Mouse (Mus musculus) midbrain, embryonic 14.5 days (tissue): ENCODE data around the gene Pxylp1. TPM values are rescaled to one million over a fixed set of nuclear protein-coding genes. Genes with fewer than 3 reads are reported as not detected.

ENCODE experiments used
- ATAC-seq: fragments of 200-750 bp; cut with Nextera tagmentation; 2 replicates; pipeline ENCODE4 v1.8.0; 2017; ENCODE audit warnings: moderate number of reproducible peaks, moderate library complexity; ENCODE audit not compliant: low FRiP score, low TSS enrichment
- DNase-seq: peaks from one replicate; pipeline ENCODE4 v3.0.0-alpha.2; 2015
- H3K27ac ChIP-seq: fragments of 300-500 bp; sonication (generic); replicated peaks from 2 replicates; pipeline ENCODE4 v1.5.1; 2014; ENCODE audit warnings: mild to moderate bottlenecking, low read depth, low read length, moderate library complexity
- H3K27me3 ChIP-seq: fragments of 300-500 bp; sonication (generic); 2 replicates; pipeline ENCODE4 v1.6.1; 2014; ENCODE audit warnings: low read length, control low read depth, mixed read lengths; ENCODE audit not compliant: control insufficient read depth, insufficient read depth
- H3K36me3 ChIP-seq: fragments of 300-500 bp; sonication (generic); 2 replicates; pipeline ENCODE4 v1.6.1; 2014; ENCODE audit warnings: low read length, control low read depth; ENCODE audit not compliant: control insufficient read depth, insufficient read depth
- H3K4me1 ChIP-seq: fragments of 300-500 bp; sonication (generic); 2 replicates; pipeline ENCODE4 v1.6.1; 2014; ENCODE audit warnings: mild to moderate bottlenecking, antibody characterized with exemption, low read length, control low read depth; ENCODE audit not compliant: control insufficient read depth, insufficient read depth
- H3K4me2 ChIP-seq: fragments of 300-500 bp; sonication (generic); 2 replicates; pipeline ENCODE4 v1.6.1; 2014; ENCODE audit warnings: mild to moderate bottlenecking, low read length, moderate library complexity
- H3K4me3 ChIP-seq: fragments of 300-500 bp; sonication (generic); replicated peaks from 2 replicates; pipeline ENCODE4 v1.5.1; 2014; ENCODE audit warnings: low read depth, low read length
- H3K9ac ChIP-seq: fragments of 300-500 bp; sonication (generic); replicated peaks from 2 replicates; pipeline ENCODE4 v1.6.1; 2014; ENCODE audit warnings: mild to moderate bottlenecking, low read length, moderate library complexity
- H3K9me3 ChIP-seq: fragments of 300-500 bp; sonication (generic); 2 replicates; pipeline ENCODE4 v1.6.1; 2016; ENCODE audit warnings: low read length, control low read depth, mixed read lengths; ENCODE audit not compliant: control insufficient read depth
- WGBS: fragments of 180-500 bp; shearing (Covaris S2); extraction: QIAGEN DNeasy Blood & Tissue Kit; methylation state at CpG from one replicate; pipeline ENCODE4 v1.1.7; 2014; 5-methylcytosine and 5-hydroxymethylcytosine counted together
- polyA plus RNA-seq: library from polyadenylated mRNA; unstranded; fragments of >200 nt; fragmentation: Nextera tagmentation; extraction: Ambion mirVana; gene quantifications from 2 replicates; pipeline ENCODE4 v1.2.1, GENCODE M21; 2014

Gene Pxylp1
- polyA plus RNA-seq, 1 experiment from 2014 or later = 66.1 TPM

GRCm38 (mm10) chr9:96790389-96791007 is 102.0 kb downstream of the Pxylp1 start:
- Histone ChIP-seq H3K27me3 (no peaks in the 10 kb centered on the region), H3K4me3 (no peak overlapping the region), H3K9me3 (no peaks in the 10 kb centered on the region), H3K4me2 (no peak overlapping the region), H3K36me3 (no peaks in the 10 kb centered on the region), H3K27ac (no peak overlapping the region), H3K9ac (no peak overlapping the region), H3K4me1 (no peaks in the 10 kb centered on the region)
- 50% methylated on average over 4 of the region's 4 CpGs for WGBS
- no peak for DNase-seq
- ATAC-seq = no peak

GRCm38 (mm10) chr9:96789906-96790305 is 102.6 kb downstream of the Pxylp1 start:
- Histone ChIP-seq H3K27ac (no peak overlapping the region), H3K4me3 (no peak overlapping the region), H3K36me3 (no peaks in the 10 kb centered on the region), H3K4me2 (no peak overlapping the region), H3K9me3 (no peaks in the 10 kb centered on the region), H3K4me1 (no peaks in the 10 kb centered on the region), H3K27me3 (no peaks in the 10 kb centered on the region), H3K9ac (no peak overlapping the region)
- DNase-seq = no peak
- ATAC-seq = no peak
- 58% methylated on average over 3 of the region's 3 CpGs for WGBS

GRCm38 (mm10) chr9:96787797-96788196 is 104.7 kb downstream of the Pxylp1 start:
- DNase-seq = no peak
- no peak overlapping the region for H3K9ac ChIP-seq
- H3K4me3 ChIP-seq = no peak overlapping the region
- WGBS = 76% methylated on average over 10 of the region's 10 CpGs
- H3K4me2 ChIP-seq = no peak overlapping the region
- no peaks in the 10 kb centered on the region for H3K9me3 ChIP-seq
- H3K27ac ChIP-seq = no peak overlapping the region
- no peaks in the 10 kb centered on the region for H3K4me1 ChIP-seq
- H3K36me3 ChIP-seq = no peaks in the 10 kb centered on the region
- no peaks in the 10 kb centered on the region for H3K27me3 ChIP-seq
- ATAC-seq = no peak

DNA sequence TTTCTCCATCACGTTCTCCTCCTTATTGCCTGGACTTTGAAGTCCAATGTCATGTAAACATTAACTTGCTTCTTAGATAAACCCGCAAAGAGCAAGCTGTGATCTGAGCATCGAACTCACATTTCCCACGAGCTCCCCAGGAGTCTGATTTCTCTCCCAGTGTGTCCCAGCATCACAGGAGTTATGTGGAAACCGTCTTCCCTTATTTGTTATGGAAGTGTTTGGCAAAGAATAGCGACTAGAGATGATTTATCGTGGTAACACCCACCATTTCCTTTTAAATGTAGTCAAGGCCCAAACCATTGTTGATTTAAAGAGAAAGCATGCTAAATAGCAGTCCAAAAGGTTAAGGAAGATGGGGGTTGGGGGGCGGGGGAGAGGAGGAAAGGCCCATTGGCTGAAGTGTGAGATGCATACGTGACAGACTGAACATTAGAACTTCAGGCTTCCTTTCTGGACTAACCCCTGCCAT is 106.6 kb downstream of the Pxylp1 start:
- WGBS = 67% methylated on average over 9 of the region's 9 CpGs
- ATAC-seq = no peak

DNA sequence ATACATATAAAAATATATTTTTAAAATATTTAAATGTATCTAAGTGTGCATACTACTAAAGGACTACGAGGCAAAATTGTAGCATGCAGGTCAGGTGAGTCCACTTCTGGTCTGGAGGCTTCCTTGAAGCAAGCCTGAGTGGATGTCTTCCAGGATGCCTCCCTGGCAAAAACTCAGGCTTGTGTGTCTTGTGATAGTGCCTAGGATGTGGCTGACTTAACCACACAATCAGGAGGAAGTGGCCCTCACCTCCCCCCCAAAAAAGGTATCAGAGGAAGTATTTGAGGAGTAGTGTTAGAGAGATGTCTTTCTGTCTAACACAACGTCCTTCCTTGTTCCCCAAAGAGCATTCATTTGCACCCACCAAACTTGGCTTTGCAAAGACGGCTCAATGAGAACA is 107.3 kb downstream of the Pxylp1 start:
- Histone ChIP-seq H3K9me3 (no peaks in the 10 kb centered on the region), H3K4me3 (no peak overlapping the region), H3K4me1 (no peaks in the 10 kb centered on the region), H3K27ac (no peak overlapping the region), H3K27me3 (no peaks in the 10 kb centered on the region), H3K36me3 (no peaks in the 10 kb centered on the region), H3K9ac (no peak overlapping the region), H3K4me2 (no peak overlapping the region)
- WGBS = 84% methylated on average over 3 of the region's 3 CpGs
- no peak for DNase-seq
- ATAC-seq = no peak

More for the DNA sequence above, 106.6 kb downstream of the Pxylp1 start:
- H3K36me3 ChIP-seq = no peaks in the 10 kb centered on the region
- no peak for DNase-seq
- no peak overlapping the region for H3K4me3 ChIP-seq
- H3K27me3 ChIP-seq = no peaks in the 10 kb centered on the region
- no peak overlapping the region for H3K27ac ChIP-seq
- H3K9me3 ChIP-seq = no peaks in the 10 kb centered on the region
- H3K9ac ChIP-seq = no peak overlapping the region
- H3K4me1 ChIP-seq = no peaks in the 10 kb centered on the region
- H3K4me2 ChIP-seq = no peak overlapping the region

- Histone ChIP-seq H3K27ac (no peak overlapping the region), H3K4me3 (no peak overlapping the region), H3K9ac (no peak overlapping the region), H3K27me3 (no peaks in the 10 kb centered on the region), H3K4me2 (no peak overlapping the region), H3K9me3 (no peaks in the 10 kb centered on the region), H3K36me3 (no peaks in the 10 kb centered on the region), H3K4me1 (no peaks in the 10 kb centered on the region)
- DNase-seq (no peak), ATAC-seq (no peak)
- WGBS = 92% methylated on average over 9 of the region's 9 CpGs
Measured at GRCm38 (mm10) chr9:96783667-96784066, 108.8 kb downstream of the Pxylp1 start.

DNA sequence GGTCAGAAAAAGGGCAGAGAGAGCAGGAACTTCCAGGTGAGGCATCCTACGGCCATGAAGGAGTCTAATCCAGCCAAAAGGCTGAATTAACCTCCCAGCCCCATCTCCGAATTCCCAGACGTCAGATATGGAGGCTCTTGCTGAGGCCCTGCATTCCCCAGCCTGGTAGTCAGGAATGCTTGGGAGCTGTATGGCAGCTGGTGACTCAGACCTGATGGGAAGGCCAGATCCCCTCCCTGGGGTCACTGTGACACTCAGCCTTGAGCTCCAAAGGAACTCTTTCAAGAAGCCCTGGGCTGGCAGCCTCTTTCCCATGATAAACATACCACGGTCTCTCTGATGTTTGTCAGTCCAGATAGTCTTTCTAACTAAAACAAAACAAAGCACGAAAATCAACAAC is 109.2 kb downstream of the Pxylp1 start:
- Histone ChIP-seq H3K27ac (no peak overlapping the region), H3K4me3 (no peak overlapping the region), H3K9me3 (no peaks in the 10 kb centered on the region), H3K36me3 (no peaks in the 10 kb centered on the region), H3K4me2 (no peak overlapping the region), H3K4me1 (no peaks in the 10 kb centered on the region), H3K27me3 (no peaks in the 10 kb centered on the region), H3K9ac (no peak overlapping the region)
- no peak for DNase-seq
- ATAC-seq = no peak
- WGBS = 71% methylated on average over 5 of the region's 5 CpGs

DNA sequence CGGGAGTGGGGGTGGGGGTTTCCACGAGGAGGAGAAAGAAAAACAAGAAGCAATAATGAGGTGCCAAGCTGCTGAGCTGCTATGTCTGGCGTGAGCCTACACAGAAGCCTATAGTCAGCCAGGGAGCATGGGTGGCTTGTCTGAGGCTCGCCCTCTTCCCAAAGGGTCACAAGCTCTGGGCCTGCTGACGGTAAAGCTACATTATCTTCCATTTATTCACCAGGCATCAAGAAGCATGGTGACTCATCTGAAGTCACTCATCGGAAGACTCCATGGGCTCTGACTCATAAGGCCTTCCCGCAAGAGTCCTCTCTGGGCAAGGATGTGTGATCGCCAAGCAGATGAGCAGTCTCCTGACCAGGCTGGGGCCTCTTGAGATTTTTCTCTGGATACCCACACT is 110.4 kb downstream of the Pxylp1 start:
- H3K4me3 ChIP-seq = no peak overlapping the region
- H3K9me3 ChIP-seq = no peaks in the 10 kb centered on the region
- H3K27me3 ChIP-seq = no peaks in the 10 kb centered on the region
- no peak overlapping the region for H3K4me2 ChIP-seq
- no peak overlapping the region for H3K9ac ChIP-seq
- no peaks in the 10 kb centered on the region for H3K4me1 ChIP-seq
- ATAC-seq (no peak), DNase-seq (no peak)
- no peak overlapping the region for H3K27ac ChIP-seq
- H3K36me3 ChIP-seq = no peaks in the 10 kb centered on the region
- 86% methylated on average over 8 of the region's 8 CpGs for WGBS
